Mouse (Mus musculus) retina, adult 2 months (tissue): ENCODE measurements at regions not wholly inside any gene's neighbourhood (a gene's known extent, or its start where the extent isn't known, plus 50 kb on each side); places are given as distances from the start of the nearest gene placed in this dataset.

Source experiments
- DNase-seq: peaks from one replicate; pipeline ENCODE4 v3.0.0-alpha.2; 2012; ENCODE audit warnings: low read depth, low spot score

DNA sequence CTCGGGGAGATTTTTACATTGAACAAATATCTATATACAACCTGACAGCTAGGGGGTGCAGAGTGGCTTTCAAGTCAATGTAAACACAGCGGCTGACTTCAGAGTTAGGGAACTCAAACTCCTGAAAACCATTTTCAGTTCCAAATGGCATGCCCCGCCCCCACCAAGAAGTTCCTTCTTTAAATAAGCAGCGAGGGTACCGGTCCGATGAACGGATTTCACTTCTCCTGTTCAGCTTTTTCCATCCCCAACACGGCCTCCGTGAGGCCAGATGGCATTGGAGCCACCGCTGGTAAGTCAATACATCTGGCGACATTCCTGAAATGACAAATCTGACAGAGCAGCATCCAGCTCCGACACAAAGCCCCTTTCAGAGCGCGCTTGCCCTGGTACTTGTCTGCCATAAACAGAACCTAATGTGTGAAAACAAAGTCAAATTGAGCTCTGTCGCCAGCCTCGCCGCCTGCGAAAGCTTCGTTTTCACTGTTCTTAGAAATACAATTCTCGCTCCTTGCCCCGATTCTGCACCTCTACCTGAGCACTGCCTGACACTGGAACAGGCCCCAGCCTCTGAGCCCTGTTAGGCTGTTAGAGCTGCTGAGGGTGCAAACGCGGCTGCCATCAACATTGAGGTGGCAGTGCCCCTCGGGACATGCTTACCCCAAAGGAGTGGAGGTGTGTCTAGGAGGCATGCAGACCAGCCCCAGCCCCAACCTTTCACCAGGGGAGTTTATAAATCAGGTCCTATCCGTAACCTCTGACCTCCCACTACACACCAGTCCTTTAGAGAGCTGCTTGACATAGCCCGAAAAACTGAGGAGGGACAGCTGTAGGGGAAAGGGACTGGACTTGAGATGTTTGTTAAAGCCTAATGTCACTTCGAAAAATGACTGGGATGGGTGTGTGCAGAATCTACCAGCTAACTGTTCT lies 446.0 kb downstream of the Ate1 start:
- DNase-seq = peak; percentile 3

DNA sequence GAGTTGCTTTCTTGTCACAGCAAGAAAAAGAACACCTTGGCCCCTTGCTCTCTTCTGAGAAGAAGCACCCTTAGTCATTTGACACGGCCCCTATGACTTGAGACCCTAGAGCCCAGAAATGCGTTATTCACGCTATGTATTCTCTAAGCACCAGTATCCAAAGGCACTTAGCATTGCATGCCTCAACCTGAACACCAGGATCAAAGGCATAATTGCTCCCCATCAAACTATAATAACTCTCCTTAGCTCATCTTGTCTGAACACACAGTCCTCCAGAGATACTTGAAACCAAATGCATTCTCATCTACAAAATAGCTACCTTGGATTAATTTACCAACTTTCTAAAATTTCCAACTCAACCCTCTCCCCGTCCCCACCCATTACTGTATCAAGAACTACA lies 437.5 kb downstream of the Ate1 start:
- DNase-seq = no peak

DNA sequence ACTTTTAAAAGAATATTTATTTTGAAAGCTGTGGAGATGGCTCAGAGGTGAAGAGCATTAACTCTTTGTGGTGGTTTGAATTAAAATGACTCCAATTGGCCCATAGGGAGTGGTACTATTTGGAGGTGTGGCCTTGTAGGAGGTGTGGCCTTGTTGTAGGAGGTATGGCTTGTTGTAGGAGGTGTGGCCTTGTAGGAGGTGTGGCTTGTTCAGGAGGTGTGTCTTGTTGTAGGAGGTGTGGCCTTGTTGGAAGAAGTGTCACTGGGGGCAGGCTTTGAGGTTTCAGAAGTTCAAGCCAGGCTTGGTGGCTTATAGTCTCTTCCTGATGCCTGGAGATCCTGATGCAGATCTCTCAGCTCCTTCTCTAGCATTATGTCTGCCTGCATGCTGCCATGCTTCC lies 434.5 kb downstream of the Ate1 start:
- DNase-seq = no peak

DNA sequence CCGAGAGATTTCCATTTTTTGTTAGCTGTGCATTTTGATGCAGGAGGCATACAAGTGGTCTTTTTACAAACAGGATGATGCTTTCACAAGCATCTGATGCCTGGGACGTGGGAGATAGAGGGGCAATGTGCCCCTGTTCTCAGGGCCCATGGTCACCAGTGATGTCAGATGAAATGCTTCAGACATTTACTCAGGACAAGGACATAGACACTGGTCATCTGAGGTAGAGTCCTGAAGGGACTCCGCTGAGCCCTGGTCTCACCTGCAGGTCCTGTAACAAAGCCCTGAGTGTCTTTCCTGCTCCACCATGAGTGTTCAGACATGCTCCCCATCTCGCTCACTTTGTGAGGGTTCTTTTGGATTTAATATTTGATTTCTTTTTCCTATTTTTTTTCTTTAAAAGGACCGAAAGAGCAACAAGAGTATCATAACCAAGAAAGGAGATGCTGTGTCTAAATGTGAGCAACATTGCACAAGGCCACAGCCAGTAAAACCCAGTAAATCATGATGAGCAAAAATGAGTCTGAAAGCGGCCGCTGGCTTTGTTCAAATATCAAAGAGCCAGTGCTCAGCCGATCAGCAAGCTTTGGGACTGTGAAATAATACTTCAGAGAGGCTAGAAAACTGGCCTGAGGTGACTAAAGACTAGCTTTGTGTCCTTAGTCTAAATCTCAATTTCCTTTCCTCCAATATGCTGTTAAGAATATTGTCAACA lies 430.1 kb downstream of the Ate1 start:
- no peak for DNase-seq

DNA sequence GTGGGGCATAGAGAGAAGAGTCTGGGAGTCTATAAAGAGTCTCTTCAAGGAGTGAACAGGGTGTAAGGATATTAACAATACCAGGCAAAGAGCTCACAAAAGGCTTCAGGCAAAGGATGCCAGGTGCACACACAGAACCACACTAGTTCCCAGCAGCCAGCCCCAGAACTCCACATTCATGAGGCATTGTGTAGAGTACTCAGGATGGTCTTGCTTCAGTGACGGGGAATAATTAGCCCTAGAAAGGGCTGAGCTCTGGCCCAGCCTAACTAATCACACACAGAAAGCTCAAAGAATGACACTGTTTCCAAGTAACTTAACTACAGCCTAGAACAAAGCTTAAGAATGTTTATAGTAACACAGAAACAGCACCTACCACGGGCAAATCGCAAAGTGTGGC lies 428.2 kb downstream of the Ate1 start:
- DNase-seq = no peak

DNA sequence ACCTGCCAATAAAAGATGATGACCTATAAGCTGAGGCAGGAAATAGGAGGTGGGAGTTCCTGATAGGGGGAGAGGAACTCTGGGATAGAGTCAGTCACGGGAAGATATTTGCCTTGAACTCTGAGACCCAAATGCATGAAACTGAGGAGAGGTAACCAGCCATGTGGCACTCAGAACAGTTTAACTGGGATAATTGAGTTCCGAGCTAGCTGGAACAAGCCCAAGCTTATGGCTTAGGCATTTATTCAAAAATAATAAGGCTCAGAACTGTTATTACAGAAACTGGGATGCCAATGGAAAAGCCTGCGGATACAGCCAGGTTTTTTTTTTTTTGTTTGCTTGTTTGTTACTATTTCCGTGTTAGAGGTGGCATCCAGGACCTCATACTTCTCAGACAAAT lies 425.0 kb downstream of the Ate1 start:
- no peak for DNase-seq

DNA sequence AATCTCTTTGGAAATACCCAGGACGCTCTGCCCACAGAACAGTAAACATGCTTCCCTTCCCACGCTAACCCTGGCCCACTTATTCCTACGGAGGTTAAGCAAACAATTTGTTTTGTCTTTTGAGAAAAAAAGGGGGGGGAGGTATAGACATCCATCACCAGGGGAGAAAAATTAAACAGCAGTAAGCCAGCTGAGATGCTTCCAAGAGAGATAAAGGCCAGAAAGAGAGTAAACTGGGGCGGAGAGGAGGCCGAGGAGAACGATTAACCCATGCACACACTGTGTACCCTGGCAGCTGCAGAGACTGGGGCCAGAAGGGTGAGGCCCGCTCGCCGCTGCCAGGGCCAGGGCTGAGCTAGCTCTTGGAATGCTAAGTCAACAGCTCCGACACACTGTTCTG lies 421.6 kb downstream of the Ate1 start:
- DNase-seq = no peak

DNA sequence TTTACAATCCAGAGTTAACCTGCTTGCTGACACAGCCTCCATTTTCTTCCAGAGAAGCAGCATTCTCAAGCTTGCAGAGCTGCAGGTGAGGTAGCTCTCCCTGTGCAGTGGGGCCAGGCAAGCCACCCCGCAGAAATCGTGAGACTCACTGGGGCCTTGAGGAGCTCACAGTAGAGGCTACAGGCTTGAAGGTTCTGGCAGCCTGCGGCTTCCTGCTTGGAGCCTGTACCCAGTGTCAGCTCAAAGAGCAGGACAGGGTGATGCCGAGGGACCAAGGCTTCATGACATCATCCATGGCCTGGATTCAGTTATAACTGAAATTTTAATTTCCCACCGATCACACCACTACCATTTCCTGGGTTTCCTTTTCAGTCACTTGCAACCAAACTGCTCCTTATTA lies 417.5 kb downstream of the Ate1 start:
- no peak for DNase-seq

DNA sequence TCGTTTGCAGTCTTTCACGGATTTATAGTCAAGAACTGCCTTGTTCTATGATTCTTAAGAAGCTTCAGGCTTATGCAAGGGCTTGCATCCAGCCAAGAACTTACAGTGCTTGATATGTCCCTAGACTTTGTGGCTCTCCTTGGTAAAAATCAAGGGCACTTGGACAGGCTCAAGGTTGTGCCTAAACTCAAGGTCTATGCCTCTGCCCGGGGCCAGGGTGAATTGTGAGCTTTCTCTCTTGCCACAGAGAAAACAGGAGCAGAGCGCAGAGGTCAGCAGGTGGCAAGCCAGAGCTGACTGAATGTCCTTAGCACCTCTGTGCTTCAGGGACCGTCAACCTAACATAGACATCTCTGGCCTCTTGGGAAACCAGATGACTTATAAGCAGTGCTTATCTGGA lies 413.2 kb downstream of the Ate1 start:
- no peak for DNase-seq

DNA sequence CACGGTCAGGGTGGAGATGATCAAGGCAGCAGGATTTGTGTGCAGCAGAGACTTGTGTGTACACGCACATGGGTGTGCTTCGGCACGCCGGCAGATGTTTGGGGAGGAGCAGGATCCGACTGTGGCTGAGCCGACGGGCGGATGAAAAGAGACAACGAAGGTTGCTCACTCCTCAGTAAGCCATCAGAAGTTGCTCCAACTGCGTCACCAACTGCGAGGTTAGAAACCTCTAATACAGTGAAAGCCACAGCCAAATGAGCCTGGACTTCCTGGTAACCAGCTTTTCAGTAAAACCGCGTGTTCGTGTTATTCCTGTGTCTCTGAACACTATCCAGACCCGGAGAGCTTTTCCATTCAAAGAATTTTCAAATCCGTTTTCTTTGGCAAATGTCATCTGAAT lies 411.8 kb downstream of the Ate1 start:
- DNase-seq = no peak
